Mouse (Mus musculus) intestine, postnatal 0 days (tissue): ENCODE measurements around the gene Neurog3. TPM values are rescaled to one million over a fixed set of nuclear protein-coding genes. Genes with fewer than 3 reads are reported as not detected.

Experiments
- ATAC-seq: fragments of 200-750 bp; cut with Nextera tagmentation; 2 replicates; pipeline ENCODE4 v1.8.0; 2017; ENCODE audit warnings: mild to moderate bottlenecking, moderate TSS enrichment, moderate library complexity
- H3K27ac ChIP-seq: fragments of 300-500 bp; sonication (generic); 2 replicates; pipeline ENCODE4 v1.5.1; 2014; ENCODE audit warnings: mild to moderate bottlenecking, low read depth, low read length, moderate library complexity
- H3K27me3 ChIP-seq: fragments of 300-500 bp; sonication (generic); replicated peaks from 2 replicates; pipeline ENCODE4 v1.6.1; 2014; ENCODE audit warnings: low read length, mixed read lengths; ENCODE audit not compliant: control insufficient read depth, insufficient read depth
- H3K36me3 ChIP-seq: fragments of 300-500 bp; sonication (generic); 2 replicates; pipeline ENCODE4 v1.6.1; 2014; ENCODE audit warnings: mild to moderate bottlenecking, moderate library complexity; ENCODE audit not compliant: control insufficient read depth, insufficient read depth
- H3K4me1 ChIP-seq: fragments of 300-500 bp; sonication (generic); replicated peaks from 2 replicates; pipeline ENCODE4 v1.6.1; 2014; ENCODE audit warnings: antibody characterized with exemption, low read length, mixed read lengths; ENCODE audit not compliant: control insufficient read depth, insufficient read depth
- H3K4me2 ChIP-seq: fragments of 300-500 bp; sonication (generic); replicated peaks from 2 replicates; pipeline ENCODE4 v1.6.1; 2014; ENCODE audit warnings: low read depth, mild to moderate bottlenecking, moderate library complexity
- H3K4me3 ChIP-seq: fragments of 300-500 bp; sonication (generic); 2 replicates; pipeline ENCODE4 v1.5.1; 2014; ENCODE audit warnings: low read depth, low read length
- H3K9ac ChIP-seq: fragments of 300-500 bp; sonication (generic); 2 replicates; pipeline ENCODE4 v1.6.1; 2014; ENCODE audit warnings: mild to moderate bottlenecking, low read depth, low read length
- H3K9me3 ChIP-seq: fragments of 300-500 bp; sonication (generic); 2 replicates; pipeline ENCODE4 v1.6.1; 2016; ENCODE audit warnings: mixed run types; ENCODE audit not compliant: control insufficient read depth
- CTCF ChIP-seq: sonication (generic); IDR thresholded peaks from 2 replicates; pipeline ENCODE4 v1.5.1; 2016; ENCODE audit warnings: low read depth, mild to moderate bottlenecking, control low read depth, antibody characterized with exemption, moderate library complexity
- WGBS: fragments of 180-500 bp; shearing (Covaris S2); extraction: QIAGEN DNeasy Blood & Tissue Kit; methylation state at CpG from one replicate; pipeline ENCODE4 v1.1.7; 2014; 5-methylcytosine and 5-hydroxymethylcytosine counted together
- polyA plus RNA-seq: library from polyadenylated mRNA; unstranded; fragments of >200 nt; fragmentation: Nextera tagmentation; extraction: Ambion mirVana; gene quantifications from 2 replicates; pipeline ENCODE4 v1.2.1, GENCODE M21; 2015

Neurog3 gene
- polyA plus RNA-seq, 1 experiment from 2014 or later: 1.4 TPM

GRCm38 (mm10) chr10:62110504-62111206, 22.2 kb upstream of the Neurog3 start:
- Histone ChIP-seq H3K36me3 (no peaks in the 10 kb centered on the region), H3K27ac (0 out of 2 replicates have a peak overlapping the region, but pooled peaks have one; percentile 4), H3K27me3 (no peaks in the 10 kb centered on the region), H3K4me3 (peak overlapping the region; percentile 72), H3K9me3 (no peaks in the 10 kb centered on the region), H3K4me2 (peak overlapping the region; percentile 95), H3K4me1 (no peaks in the 10 kb centered on the region), H3K9ac (peak overlapping the region; percentile 67)
- peak; percentile 92 for TF ChIP-seq CTCF
- peak; percentile 90 for ATAC-seq
- under 1% methylated on average over 57 of the region's 57 CpGs for WGBS

DNA sequence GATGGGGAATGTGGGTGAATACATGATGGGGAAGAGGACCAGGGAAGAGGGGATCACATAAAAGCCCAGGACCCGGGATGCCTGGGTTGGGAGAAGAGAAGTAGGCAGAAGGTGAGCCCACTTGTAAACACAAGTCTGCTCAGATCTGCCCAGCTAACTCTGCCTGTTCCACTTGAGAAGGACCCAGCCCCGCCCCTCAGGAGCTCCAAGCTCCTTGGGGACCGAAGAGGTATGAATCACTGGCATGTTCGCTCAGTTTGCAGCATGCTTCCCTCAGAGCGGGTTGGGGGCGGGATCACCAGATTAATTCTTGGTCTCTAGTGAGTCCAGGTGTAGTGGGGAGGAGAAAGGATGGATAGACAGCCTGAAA, 21.7 kb upstream of the Neurog3 start:
- H3K27me3 ChIP-seq: no peaks in the 10 kb centered on the region
- no peaks in the 10 kb centered on the region for H3K9me3 ChIP-seq
- H3K36me3 ChIP-seq: no peaks in the 10 kb centered on the region
- 34% methylated on average over 6 of the region's 6 CpGs for WGBS
- H3K4me1 ChIP-seq: no peaks in the 10 kb centered on the region
- no peak for TF ChIP-seq CTCF
- no peak for ATAC-seq
- peak overlapping the region; percentile 95 for H3K4me2 ChIP-seq
- no peak overlapping the region for H3K27ac ChIP-seq
- no peak overlapping the region for H3K9ac ChIP-seq
- H3K4me3 ChIP-seq: peak overlapping the region; percentile 72

- no peak for ATAC-seq
- Histone ChIP-seq H3K27me3 (no peaks in the 10 kb centered on the region), H3K4me2 (no peak overlapping the region), H3K9me3 (no peaks in the 10 kb centered on the region), H3K27ac (no peak overlapping the region), H3K36me3 (no peaks in the 10 kb centered on the region), H3K9ac (no peak overlapping the region), H3K4me3 (no peak overlapping the region), H3K4me1 (no peaks in the 10 kb centered on the region)
- no peak for TF ChIP-seq CTCF
- 71% methylated on average over 9 of the region's 9 CpGs for WGBS
Observed at GRCm38 (mm10) chr10:62113865-62114647, 18.8 kb upstream of the Neurog3 start.

DNA sequence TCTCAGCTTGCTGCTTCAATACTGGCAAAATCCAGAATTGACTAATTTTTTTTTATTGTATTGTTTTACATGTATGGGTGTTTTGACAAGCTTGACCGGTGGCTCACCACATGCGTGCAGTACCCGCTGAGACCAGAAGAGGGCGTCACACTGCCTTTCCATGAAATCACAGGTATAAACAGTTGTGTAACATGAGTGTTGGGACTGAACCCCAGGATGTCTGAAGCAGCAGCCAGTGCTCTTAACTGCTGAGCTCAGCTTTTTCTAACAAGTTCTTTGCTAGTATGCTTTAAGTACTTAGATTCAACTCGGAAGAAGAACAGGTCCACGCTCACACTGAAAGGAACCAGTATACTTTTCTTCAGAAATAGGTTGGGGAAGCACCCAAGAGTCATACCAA, 5.8 kb upstream of the Neurog3 start:
- peak; percentile 62 for TF ChIP-seq CTCF
- no peak for ATAC-seq
- Histone ChIP-seq H3K4me1 (no peaks in the 10 kb centered on the region), H3K9me3 (no peaks in the 10 kb centered on the region), H3K27ac (no peak overlapping the region), H3K36me3 (no peaks in the 10 kb centered on the region), H3K27me3 (peaks cover 46% of the 10 kb centered on the region), H3K4me2 (no peak overlapping the region), H3K9ac (no peak overlapping the region), H3K4me3 (no peak overlapping the region)
- 46% methylated on average over 6 of the region's 6 CpGs for WGBS

GRCm38 (mm10) chr10:62127711-62128231, 5.1 kb upstream of the Neurog3 start:
- H3K27me3 ChIP-seq: peaks cover 53% of the 10 kb centered on the region
- no peak overlapping the region for H3K27ac ChIP-seq
- no peaks in the 10 kb centered on the region for H3K4me1 ChIP-seq
- TF ChIP-seq CTCF: no peak
- ATAC-seq: no peak
- no peak overlapping the region for H3K9ac ChIP-seq
- no peak overlapping the region for H3K4me2 ChIP-seq
- WGBS: 48% methylated on average over 21 of the region's 21 CpGs
- H3K9me3 ChIP-seq: no peaks in the 10 kb centered on the region
- H3K4me3 ChIP-seq: no peak overlapping the region
- no peaks in the 10 kb centered on the region for H3K36me3 ChIP-seq

GRCm38 (mm10) chr10:62128316-62128951, 4.5 kb upstream of the Neurog3 start:
- H3K4me1 ChIP-seq: no peaks in the 10 kb centered on the region
- no peak for TF ChIP-seq CTCF
- H3K4me2 ChIP-seq: no peak overlapping the region
- no peak for ATAC-seq
- no peak overlapping the region for H3K9ac ChIP-seq
- WGBS: 2% methylated on average over 32 of the region's 32 CpGs
- H3K4me3 ChIP-seq: no peak overlapping the region
- no peaks in the 10 kb centered on the region for H3K9me3 ChIP-seq
- H3K27ac ChIP-seq: no peak overlapping the region
- H3K36me3 ChIP-seq: no peaks in the 10 kb centered on the region
- H3K27me3 ChIP-seq: peaks cover 59% of the 10 kb centered on the region
